Mouse (Mus musculus) urinary bladder, postnatal 0 days (tissue): ENCODE results near the gene Fzr1. TPM values are rescaled to one million over a fixed set of nuclear protein-coding genes. Genes with fewer than 3 reads are reported as not detected.

Experiments
- microRNA-seq: library from miRNA; unstranded; fragments of <30 nt; microRNA quantifications from one replicate; pipeline ENCODE4, GENCODE M21; 2016
- polyA plus RNA-seq: library from polyadenylated mRNA; unstranded; fragments of >200 nt; fragmentation: Nextera tagmentation; extraction: Ambion mirVana; gene quantifications from 2 replicates; pipeline ENCODE4 v1.2.1, GENCODE M21; 2015

Gene Fzr1
- polyA plus RNA-seq, result 35.5 and 38.2 TPM in 2 replicates

DNA sequence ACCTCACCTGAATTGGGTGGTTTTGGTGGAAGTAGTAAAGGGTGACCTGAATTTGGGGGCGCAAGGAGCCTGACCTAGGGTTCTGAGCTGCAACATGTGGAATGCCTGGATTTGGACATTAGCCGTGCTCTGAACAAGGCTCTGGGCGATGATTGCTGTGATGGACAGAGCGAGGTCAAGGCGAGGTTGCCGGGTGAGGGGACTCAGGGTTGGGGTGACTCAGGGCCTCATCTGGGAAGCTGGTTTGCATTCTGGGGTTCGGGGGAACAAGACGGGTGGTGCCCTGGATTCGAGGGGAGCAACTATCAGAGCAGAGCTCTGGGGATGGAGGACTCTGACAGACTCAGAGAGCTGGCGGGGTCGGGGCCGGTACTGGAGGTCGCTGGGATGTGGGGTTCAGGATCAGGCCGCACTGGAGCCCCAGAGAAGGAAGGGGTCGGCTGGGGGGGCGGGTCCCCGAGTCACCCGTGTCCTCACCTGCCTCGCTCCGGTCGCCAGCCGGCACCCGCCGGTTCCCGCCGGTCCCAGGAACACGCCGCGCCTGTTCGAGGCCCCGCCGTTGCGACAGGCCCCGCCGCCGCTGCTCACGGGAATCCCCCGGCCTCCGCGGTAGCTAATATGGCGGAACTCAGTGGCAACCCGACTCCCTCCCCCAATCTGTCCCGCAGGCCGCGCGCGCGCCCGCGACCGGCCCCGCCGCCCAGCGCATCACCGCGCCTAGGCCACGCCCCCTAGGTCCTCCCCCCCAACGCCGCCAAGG is at the start of gene Fzr1:
Fzr1 (minus strand) TSS at position 724 of the 760 bp plus-strand sequence.

GRCm38 (mm10) chr10:81392781-81393185 is 14.5 kb upstream of the Fzr1 start, which contains the start of gene Smim24:
Smim24 (plus strand) TSS chr10:81393051.

GRCm38 (mm10) chr10:81388505-81389055 is 10.3 kb upstream of the Fzr1 start, which contains the start of gene Gm48552:
Gm48552 (plus strand) TSS chr10:81389005.

DNA sequence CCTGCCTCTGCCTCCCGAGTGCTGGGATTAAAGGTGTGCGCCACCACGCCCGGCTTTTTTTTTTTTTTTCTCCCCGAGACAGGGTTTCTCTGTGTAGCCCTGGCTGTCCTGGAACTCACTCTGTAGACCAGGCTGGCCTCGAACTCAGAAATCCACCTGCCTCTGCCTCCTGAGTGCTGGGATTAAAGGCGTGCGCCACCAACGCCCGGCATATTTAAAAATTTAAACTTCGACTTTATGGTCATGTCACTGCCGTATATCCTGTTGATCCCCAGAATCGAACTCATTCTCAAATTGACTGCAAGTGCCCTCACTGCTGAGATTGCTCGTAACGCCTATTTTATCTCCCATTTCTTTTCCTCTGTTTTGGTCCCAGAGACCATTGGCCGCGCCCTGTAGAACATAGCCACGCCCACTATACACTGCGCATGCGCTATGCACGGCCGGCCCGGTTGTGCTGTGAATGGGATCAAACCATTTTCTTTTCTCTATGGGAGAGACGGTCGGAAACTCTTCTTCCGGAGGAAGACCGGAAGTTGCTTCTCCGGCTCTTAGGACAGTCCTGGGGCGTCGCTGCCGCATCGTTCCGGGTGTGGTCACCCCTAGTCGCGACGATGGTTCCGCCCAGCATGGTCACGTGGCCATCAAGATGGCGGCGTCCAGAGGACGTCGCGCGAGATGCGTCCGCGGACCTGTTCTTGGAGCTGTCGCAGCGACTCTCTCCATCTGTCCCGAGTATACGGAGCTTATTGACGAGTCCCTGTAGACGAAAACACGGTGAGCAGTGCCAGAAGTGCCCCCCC is 5.7 kb upstream of the Fzr1 start, which contains the start of the genes Dohh and Gm48551:
Dohh (plus strand) TSS at position 627 of the 803 bp plus-strand sequence.
Gm48551 (plus strand) TSS at position 665 of the 803 bp plus-strand sequence.

DNA sequence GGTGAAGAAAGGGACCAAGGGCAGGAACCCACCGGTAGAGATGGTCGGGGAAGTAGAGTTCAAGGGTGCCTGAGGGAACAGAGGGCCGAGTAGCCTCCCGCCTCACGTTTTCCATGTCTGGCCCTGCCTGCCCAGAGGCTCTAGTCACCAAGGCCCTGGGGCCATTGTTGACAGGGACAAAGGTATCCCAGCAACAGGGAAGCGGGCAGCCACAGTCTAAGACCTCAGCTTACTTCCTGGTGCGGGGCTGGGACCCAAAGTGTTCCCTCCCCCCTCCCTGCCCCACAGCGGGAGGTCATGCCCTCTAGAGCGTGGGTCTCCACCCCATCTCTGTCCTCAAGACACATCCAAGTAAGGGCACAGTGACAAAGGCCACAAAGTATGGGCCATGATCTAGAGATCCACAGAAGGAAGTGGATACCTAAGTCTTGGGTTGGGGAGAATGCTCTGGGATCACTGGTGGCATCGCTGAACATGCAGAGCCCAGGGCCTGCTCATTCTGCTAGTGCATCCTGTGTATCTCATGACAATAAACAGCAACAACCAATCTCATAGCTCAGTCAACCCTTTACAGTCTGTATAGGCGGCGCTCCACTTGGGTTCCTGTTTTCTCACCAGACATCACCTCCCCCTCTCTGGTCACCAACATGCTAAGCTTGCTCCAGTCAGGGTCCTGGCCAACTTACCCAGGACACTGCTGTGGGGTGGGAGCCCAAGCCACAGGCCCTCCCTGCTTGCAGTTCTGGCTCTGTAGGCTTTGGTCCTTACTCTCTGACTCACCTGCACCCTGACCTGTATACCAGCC is 12.4 kb downstream of the Fzr1 start, which contains the start of gene 4930404N11Rik:
4930404N11Rik (minus strand) TSS at position 145 of the 805 bp plus-strand sequence.

DNA sequence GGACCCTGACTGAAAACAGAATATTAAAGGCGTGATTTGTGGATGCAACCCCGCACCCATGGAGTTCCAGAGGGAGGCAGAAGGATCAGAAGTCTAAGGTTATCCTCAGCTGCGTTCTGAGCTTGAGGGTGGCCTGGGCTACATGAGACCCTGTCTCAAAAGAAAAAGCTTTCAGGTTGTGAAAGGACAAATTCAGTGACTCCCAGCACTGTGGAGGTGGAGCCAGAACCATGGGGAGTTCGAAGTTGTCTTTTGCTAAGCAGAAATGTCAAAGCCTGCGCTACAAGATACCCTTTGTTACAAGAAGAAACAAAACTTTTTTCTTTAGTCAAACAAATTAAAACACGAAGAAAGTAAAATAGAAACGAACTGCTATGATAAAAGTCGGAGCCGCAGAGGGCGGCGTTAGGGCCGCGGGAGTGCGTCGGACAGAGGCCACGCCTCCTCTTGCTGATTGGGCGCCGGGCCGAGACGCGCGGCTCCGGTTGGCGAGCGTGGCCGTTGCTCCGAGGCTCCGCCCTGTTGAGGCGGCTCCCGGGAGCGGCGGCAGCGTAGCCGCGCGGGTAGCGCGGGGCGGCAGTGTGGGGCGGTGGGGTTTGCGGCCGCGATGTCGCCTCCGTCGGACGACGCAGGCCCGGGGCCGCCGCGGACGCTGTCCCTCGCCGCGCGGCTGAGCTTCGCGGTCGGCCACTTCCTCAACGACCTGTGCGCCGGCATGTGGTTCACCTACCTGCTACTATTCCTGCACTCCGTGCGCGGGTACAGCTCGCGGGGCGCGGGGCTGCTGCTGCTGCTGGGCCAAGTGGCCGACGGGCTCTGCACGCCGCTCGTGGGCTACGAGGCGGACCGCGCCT is 21.1 kb downstream of the Fzr1 start, which contains the start of gene Mfsd12:
Mfsd12 (plus strand) TSS at position 501 of the 854 bp plus-strand sequence.

DNA sequence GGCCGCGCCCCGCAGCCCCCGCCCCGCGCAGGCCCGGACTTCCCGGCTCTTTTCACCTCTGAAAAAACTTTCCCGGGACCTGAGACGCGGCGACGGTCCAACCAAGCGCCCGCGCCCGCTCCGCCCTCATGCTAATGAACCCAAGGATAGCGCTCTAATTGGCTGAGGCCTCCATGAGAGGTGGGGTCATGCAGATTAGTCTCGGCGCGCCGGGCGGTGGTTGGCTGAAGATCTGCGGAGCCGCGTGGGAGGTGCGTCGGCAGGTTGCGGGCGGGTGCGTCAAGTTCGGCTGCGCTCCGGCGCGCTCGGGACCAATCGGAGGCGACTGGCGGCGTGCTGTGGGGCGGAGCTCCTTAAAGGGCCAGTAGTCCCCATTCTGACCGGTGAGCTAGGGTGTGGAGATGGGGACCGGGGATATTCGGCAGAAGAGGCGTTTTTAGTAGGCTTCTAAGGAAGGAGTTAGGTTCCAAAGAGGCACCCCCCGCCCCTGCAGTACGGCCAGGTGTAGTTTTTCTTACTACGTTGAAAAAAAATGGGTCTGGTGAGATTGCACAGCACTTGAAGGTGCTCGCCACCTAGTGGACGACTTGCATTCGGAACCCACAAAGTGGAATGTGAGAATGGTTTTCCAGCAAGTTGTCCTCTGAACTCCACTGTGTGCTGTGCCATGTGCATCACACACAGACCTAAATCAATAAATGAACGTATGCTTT is 27.8 kb downstream of the Fzr1 start, which contains the start of gene Hmg20b:
Hmg20b (minus strand) TSS at position 130 of the 713 bp plus-strand sequence.

GRCm38 (mm10) chr10:81342686-81343505 is 35.4 kb downstream of the Fzr1 start, which contains the start of gene Gipc3:
Gipc3 (minus strand) TSS chr10:81343266.

GRCm38 (mm10) chr10:81328386-81328785 is 49.9 kb downstream of the Fzr1 start, which contains the start of gene Tbxa2r:
Tbxa2r (plus strand) TSS chr10:81328731.

GRCm38 (mm10) chr10:81320550-81321347 is 57.6 kb downstream of the Fzr1 start, which contains the start of gene Cactin:
Cactin (plus strand) TSS chr10:81321103.

Small RNAs within 50 kb of the gene (microRNA-seq; reads per million reads assigned to microRNA genes)
- gene Mir1191b (1.9 reads per million), gene Mir6913 (not detected)

Other genes starting within 250 kb of the Fzr1 start
- 45.5 and 48.9 TPM in 2 replicates for gene Zbtb7a, start 243.3 kb downstream of the Fzr1 start, polyA plus RNA-seq
- 19.0 and 21.1 TPM in 2 replicates for gene Pias4, start 210.6 kb downstream of the Fzr1 start, polyA plus RNA-seq
- 446 and 467 TPM in 2 replicates for gene Eef2, start 201.9 kb downstream of the Fzr1 start, polyA plus RNA-seq
- gene Dapk3, start 195.5 kb downstream of the Fzr1 start, polyA plus RNA-seq, result 54.2 and 57.0 TPM in 2 replicates
- gene 4930442H23Rik, start 194.7 kb downstream of the Fzr1 start, polyA plus RNA-seq, result 0.12 and 0.23 TPM in 2 replicates
- 0.31 and 0.40 TPM in 2 replicates for gene Nmrk2, start 176.5 kb downstream of the Fzr1 start, polyA plus RNA-seq
- gene Atcay, start 147.7 kb downstream of the Fzr1 start, polyA plus RNA-seq, result 0.08 and 0.18 TPM in 2 replicates
- 3.7 and 4.1 TPM in 2 replicates for gene Zfr2, start 145.4 kb downstream of the Fzr1 start, polyA plus RNA-seq
- gene Matk, start 125.6 kb downstream of the Fzr1 start, polyA plus RNA-seq, result 0.53 and 0.67 TPM in 2 replicates
- 227 and 233 TPM in 2 replicates for gene Mrpl54, start 111.6 kb downstream of the Fzr1 start, polyA plus RNA-seq
- gene Apba3, start 111.6 kb downstream of the Fzr1 start, polyA plus RNA-seq, result 43.8 and 51.5 TPM in 2 replicates
- 12.6 and 14.9 TPM in 2 replicates for gene Tjp3, start 86.9 kb downstream of the Fzr1 start, polyA plus RNA-seq
- gene Pip5k1c, start 85.6 kb downstream of the Fzr1 start, polyA plus RNA-seq, result 31.1 and 32.7 TPM in 2 replicates
- 18.1 and 20.3 TPM in 2 replicates for gene Cactin, start 57.4 kb downstream of the Fzr1 start, polyA plus RNA-seq
- 28.6 and 36.1 TPM in 2 replicates for gene Tbxa2r, start 49.8 kb downstream of the Fzr1 start, polyA plus RNA-seq
- 0.65 and 0.87 TPM in 2 replicates for gene Gipc3, start 35.2 kb downstream of the Fzr1 start, polyA plus RNA-seq
- gene Hmg20b, start 28.0 kb downstream of the Fzr1 start, polyA plus RNA-seq, result 67.4 and 70.3 TPM in 2 replicates
- 12.5 and 12.6 TPM in 2 replicates for gene Mfsd12, start 21.0 kb downstream of the Fzr1 start, polyA plus RNA-seq
- gene 4930404N11Rik, start 12.7 kb downstream of the Fzr1 start, polyA plus RNA-seq, result 1.5 and 1.8 TPM in 2 replicates
- gene Dohh, start 5.9 kb upstream of the Fzr1 start, polyA plus RNA-seq, result 67.0 and 71.2 TPM in 2 replicates
- 1.6 and 2.1 TPM in 2 replicates for gene Gm48551, start 6.0 kb upstream of the Fzr1 start, polyA plus RNA-seq
- 0.42 and 0.73 TPM in 2 replicates for gene Gm48552, start 10.5 kb upstream of the Fzr1 start, polyA plus RNA-seq
- 1.7 and 2.0 TPM in 2 replicates for gene Smim24, start 14.5 kb upstream of the Fzr1 start, polyA plus RNA-seq
- 69.4 and 71.2 TPM in 2 replicates for gene Nfic, start 77.1 kb upstream of the Fzr1 start, polyA plus RNA-seq
- 0.12 and 0.18 TPM in 2 replicates for gene Celf5, start 104.2 kb upstream of the Fzr1 start, polyA plus RNA-seq
- gene Ncln, start 117.9 kb upstream of the Fzr1 start, polyA plus RNA-seq, result 49.9 and 50.1 TPM in 2 replicates
- 0.20 and 0.71 TPM in 2 replicates for gene S1pr4, start 121.6 kb upstream of the Fzr1 start, polyA plus RNA-seq
- 6.1 and 11.1 TPM in 2 replicates for gene Gna15, start 145.7 kb upstream of the Fzr1 start, polyA plus RNA-seq
- 48.8 and 49.2 TPM in 2 replicates for gene Gna11, start 166.7 kb upstream of the Fzr1 start, polyA plus RNA-seq
- gene Aes, start 181.0 kb upstream of the Fzr1 start, polyA plus RNA-seq, result 437 and 457 TPM in 2 replicates
- 6.6 and 7.9 TPM in 2 replicates for gene Tle2, start 196.0 kb upstream of the Fzr1 start, polyA plus RNA-seq
- 15.5 and 16.2 TPM in 2 replicates for gene Tle6, start 222.6 kb upstream of the Fzr1 start, polyA plus RNA-seq
- 0.18 and 0.62 TPM in 2 replicates for gene BC025920, start 227.8 kb upstream of the Fzr1 start, polyA plus RNA-seq
- 15.9 and 19.7 TPM in 2 replicates for gene Sirt6, start 249.3 kb upstream of the Fzr1 start, polyA plus RNA-seq